Mouse (Mus musculus): ENCODE measurements around the gene Zfpl1. TPM values are rescaled to one million over a fixed set of nuclear protein-coding genes. Genes with fewer than 3 reads are reported as not detected.

Gene Zfpl1
- polyA plus RNA-seq, 1 experiment from 2014 or later: 16.9 TPM

DNA sequence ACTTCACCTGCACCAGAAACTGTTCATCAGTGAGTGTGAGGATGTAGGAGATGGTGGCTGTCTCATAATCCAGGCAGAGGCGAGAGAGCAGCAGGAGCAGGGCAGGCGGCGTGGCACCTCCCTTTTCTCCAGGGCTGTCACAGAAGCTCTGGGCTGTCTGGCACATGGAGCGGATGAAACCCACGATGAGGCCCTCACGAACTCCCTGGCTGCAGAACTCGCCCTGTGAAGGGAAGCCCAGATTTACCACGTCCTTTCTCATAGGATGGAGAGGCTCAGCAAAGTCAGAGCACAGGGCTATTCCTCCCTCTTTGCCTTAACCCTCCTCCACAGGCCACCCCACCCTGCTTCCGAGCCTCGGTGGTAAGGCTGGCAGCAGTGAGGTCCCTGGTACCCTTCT, 14.9 kb downstream of the Zfpl1 start:
- Histone ChIP-seq H3K27ac (ENCODE audit: low read depth) (no peak overlapping the region), H3K4me3 (ENCODE audit: low read depth, low read length) (no peak overlapping the region), H3K36me3 (replicated peaks; ENCODE audit: insufficient read depth, low read length) (peaks cover 18% of the 10 kb centered on the region), H3K27me3 (ENCODE audit: insufficient read depth, low read length) (no peaks in the 10 kb centered on the region), H3K4me2 (ENCODE audit: low read depth, low read length) (no peak overlapping the region), H3K4me1 (ENCODE audit: insufficient read depth) (peaks cover 23% of the 10 kb centered on the region), H3K9me3 (ENCODE audit: low read length) (no peaks in the 10 kb centered on the region), H3K9ac (replicated peaks) (no peak overlapping the region)
- ATAC-seq: no peak
- TF ChIP-seq EP300 (IDR thresholded peaks at IDR 0.05; ENCODE audit: low read depth) (no peak), CTCF (IDR thresholded peaks at IDR 0.05; ENCODE audit: low read depth) (no peak)
- 90% methylated on average over 10 of the region's 10 CpGs for WGBS (ENCODE audit: insufficient replicate concordance)
- no peak for DNase-seq

GRCm38 (mm10) chr19:6068951-6069350, 15.8 kb downstream of the Zfpl1 start:
- Histone ChIP-seq H3K9ac (replicated peaks) (no peak overlapping the region), H3K36me3 (replicated peaks; ENCODE audit: insufficient read depth, low read length) (peaks cover 18% of the 10 kb centered on the region), H3K27ac (ENCODE audit: low read depth) (no peak overlapping the region), H3K9me3 (ENCODE audit: low read length) (no peaks in the 10 kb centered on the region), H3K27me3 (ENCODE audit: insufficient read depth, low read length) (no peaks in the 10 kb centered on the region), H3K4me1 (ENCODE audit: insufficient read depth) (peaks cover 23% of the 10 kb centered on the region), H3K4me2 (ENCODE audit: low read depth, low read length) (no peak overlapping the region), H3K4me3 (ENCODE audit: low read depth, low read length) (no peak overlapping the region)
- TF ChIP-seq CTCF (IDR thresholded peaks at IDR 0.05; ENCODE audit: low read depth): no peak
- TF ChIP-seq EP300 (IDR thresholded peaks at IDR 0.05; ENCODE audit: low read depth): no peak
- ATAC-seq (no peak), DNase-seq (no peak)
- WGBS (ENCODE audit: insufficient replicate concordance): 82% methylated on average over 4 of the region's 4 CpGs

- DNase-seq (peak; percentile 92), ATAC-seq (peak; percentile 89)
- peak within 1 kb of the TSS; percentile 63 for H3K4me3 ChIP-seq (ENCODE audit: low read depth, low read length)
Measured at GRCm38 (mm10) chr19:6067724-6068415, 16.9 kb downstream of the Zfpl1 start, which contains the start of gene Tm7sf2. TSS of gene Tm7sf2 (minus strand) at chr19:6068373.

GRCm38 (mm10) chr19:6067011-6067723, 17.6 kb downstream of the Zfpl1 start:
- Histone ChIP-seq H3K9ac (replicated peaks) (peak overlapping the region; percentile 68), H3K9me3 (ENCODE audit: low read length) (no peaks in the 10 kb centered on the region), H3K4me3 (ENCODE audit: low read depth, low read length) (peak overlapping the region; percentile 63), H3K27ac (ENCODE audit: low read depth) (peak overlapping the region; percentile 86), H3K36me3 (replicated peaks; ENCODE audit: insufficient read depth, low read length) (peaks cover 14% of the 10 kb centered on the region), H3K4me2 (ENCODE audit: low read depth, low read length) (peak overlapping the region; percentile 96), H3K27me3 (ENCODE audit: insufficient read depth, low read length) (no peaks in the 10 kb centered on the region), H3K4me1 (ENCODE audit: insufficient read depth) (peaks cover 38% of the 10 kb centered on the region)
- peak; percentile 92 for DNase-seq
- 1% methylated on average over 30 of the region's 30 CpGs for WGBS (ENCODE audit: insufficient replicate concordance)
- TF ChIP-seq EP300 (IDR thresholded peaks at IDR 0.05; ENCODE audit: low read depth) (no peak), CTCF (IDR thresholded peaks at IDR 0.05; ENCODE audit: low read depth) (peak; percentile 96)
- ATAC-seq: peak; percentile 66

More at GRCm38 (mm10) chr19:6067724-6068415, 16.9 kb downstream of the Zfpl1 start, which contains the start of gene Tm7sf2:
- H3K27me3 ChIP-seq (ENCODE audit: insufficient read depth, low read length): no peaks in the 10 kb centered on the region
- H3K4me1 ChIP-seq (ENCODE audit: insufficient read depth): peaks cover 31% of the 10 kb centered on the region
- 14% methylated on average over 33 of the region's 33 CpGs for WGBS (ENCODE audit: insufficient replicate concordance)
- peak within 1 kb of the TSS; percentile 96 for H3K4me2 ChIP-seq (ENCODE audit: low read depth, low read length)
- H3K36me3 ChIP-seq (replicated peaks; ENCODE audit: insufficient read depth, low read length): peaks cover 18% of the 10 kb centered on the region
- peak within 1 kb of the TSS; percentile 86 for H3K27ac ChIP-seq (ENCODE audit: low read depth)
- no peaks in the 10 kb centered on the region for H3K9me3 ChIP-seq (ENCODE audit: low read length)
- TF ChIP-seq CTCF (IDR thresholded peaks at IDR 0.05; ENCODE audit: low read depth) (no peak), EP300 (IDR thresholded peaks at IDR 0.05; ENCODE audit: low read depth) (no peak)
- H3K9ac ChIP-seq (replicated peaks): peak within 1 kb of the TSS; percentile 68

DNA sequence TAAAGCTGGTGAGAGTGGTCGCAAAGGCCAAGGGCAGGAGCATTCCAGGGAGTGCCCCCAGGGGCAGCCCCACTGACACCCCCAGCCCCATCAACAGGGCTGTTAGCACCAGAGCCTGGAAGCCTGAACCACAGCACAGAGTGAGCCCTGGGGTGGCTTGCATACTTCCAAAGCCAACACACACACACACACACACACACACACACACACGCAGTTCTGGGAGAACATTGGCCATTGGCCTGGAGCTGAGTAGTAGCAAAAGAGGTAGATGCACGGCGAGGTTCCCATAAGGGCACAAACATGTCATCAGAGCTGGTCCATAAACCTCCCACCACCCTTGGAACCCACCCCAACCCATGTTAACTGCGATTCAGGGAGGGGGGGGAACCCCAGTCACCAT, 18.2 kb downstream of the Zfpl1 start:
- no peak for DNase-seq
- TF ChIP-seq EP300 (IDR thresholded peaks at IDR 0.05; ENCODE audit: low read depth): no peak
- no peak for TF ChIP-seq CTCF (IDR thresholded peaks at IDR 0.05; ENCODE audit: low read depth)
- Histone ChIP-seq H3K4me3 (ENCODE audit: low read depth, low read length) (peak overlapping the region; percentile 63), H3K36me3 (replicated peaks; ENCODE audit: insufficient read depth, low read length) (peaks cover 14% of the 10 kb centered on the region), H3K4me1 (ENCODE audit: insufficient read depth) (peaks cover 40% of the 10 kb centered on the region), H3K4me2 (ENCODE audit: low read depth, low read length) (peak overlapping the region; percentile 96), H3K27ac (ENCODE audit: low read depth) (peak overlapping the region; percentile 86; the same call in 1 of the 2 replicates), H3K9ac (replicated peaks) (peak overlapping the region; percentile 68), H3K9me3 (ENCODE audit: low read length) (no peaks in the 10 kb centered on the region), H3K27me3 (ENCODE audit: insufficient read depth, low read length) (no peaks in the 10 kb centered on the region)
- no peak for ATAC-seq
- WGBS (ENCODE audit: insufficient replicate concordance): 29% methylated on average over 4 of the region's 5 CpGs

GRCm38 (mm10) chr19:6063081-6063480, 21.7 kb downstream of the Zfpl1 start:
- TF ChIP-seq EP300 (IDR thresholded peaks at IDR 0.05; ENCODE audit: low read depth) (no peak), CTCF (IDR thresholded peaks at IDR 0.05; ENCODE audit: low read depth) (no peak)
- H3K4me2 ChIP-seq (ENCODE audit: low read depth, low read length): peak overlapping the region; percentile 94
- no peak overlapping the region for H3K4me3 ChIP-seq (ENCODE audit: low read depth, low read length)
- ATAC-seq: no peak
- H3K27ac ChIP-seq (ENCODE audit: low read depth): peak overlapping the region; percentile 98
- no peak for DNase-seq
- H3K36me3 ChIP-seq (replicated peaks; ENCODE audit: insufficient read depth, low read length): peaks cover 10% of the 10 kb centered on the region; the same call in 1 of the 2 replicates
- peak overlapping the region; percentile 97; the same call in 1 of the 2 replicates for H3K9ac ChIP-seq (replicated peaks)
- no peaks in the 10 kb centered on the region for H3K27me3 ChIP-seq (ENCODE audit: insufficient read depth, low read length)
- 87% methylated on average over 6 of the region's 6 CpGs for WGBS (ENCODE audit: insufficient replicate concordance)
- peaks cover 52% of the 10 kb centered on the region for H3K4me1 ChIP-seq (ENCODE audit: insufficient read depth)
- H3K9me3 ChIP-seq (ENCODE audit: low read length): no peaks in the 10 kb centered on the region
